Mouse (Mus musculus) megakaryocyte progenitor cell, adult 5-6 weeks (primary cell): Measurements from ENCODE around the gene Adgrv1. TPM values are rescaled to one million over a fixed set of nuclear protein-coding genes. Genes with fewer than 3 reads are reported as not detected.

ENCODE experiments used
- ATAC-seq: replicated peaks from 2 replicates; pipeline ENCODE4 v1.8.0; 2016; ENCODE audit warnings: mild to moderate bottlenecking, moderate TSS enrichment, inconsistent platforms; ENCODE audit not compliant: poor library complexity
- total RNA-seq, 2 experiments: library from RNA; stranded (forward) in 1 of 2; stranded (reverse) in 1 of 2; fragments of 157-497, 149-512 nt in 1 of 2; fragments of 200-1000 nt in 1 of 2; gene quantifications; 2 replicates each; pipeline versions ENCODE4 v1.2.3 to v1.2.4; 2015 to 2017

Gene Adgrv1
- total RNA-seq, 2 experiments from 2014 or later = not detected

DNA sequence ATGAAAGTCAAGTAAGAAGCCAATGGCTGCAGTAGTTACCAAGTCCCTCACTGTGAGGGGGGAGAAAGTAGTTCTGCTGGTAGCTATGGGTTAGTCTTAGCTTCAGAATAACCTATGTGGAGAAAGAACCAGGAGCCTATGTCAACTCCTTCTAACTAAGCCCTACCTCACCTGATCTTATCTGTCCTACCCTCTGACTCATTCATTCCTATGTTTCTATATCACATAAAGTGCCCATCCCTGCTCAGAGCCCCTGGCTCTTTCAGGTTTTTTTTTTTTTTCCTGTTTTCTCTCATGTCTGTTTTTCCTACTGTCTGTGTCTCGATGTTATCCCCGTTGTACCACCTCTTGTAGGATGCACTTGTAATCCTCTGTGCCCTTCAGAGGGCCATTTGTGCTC, 536.5 kb downstream of the Adgrv1 start:
- ATAC-seq = no peak

DNA sequence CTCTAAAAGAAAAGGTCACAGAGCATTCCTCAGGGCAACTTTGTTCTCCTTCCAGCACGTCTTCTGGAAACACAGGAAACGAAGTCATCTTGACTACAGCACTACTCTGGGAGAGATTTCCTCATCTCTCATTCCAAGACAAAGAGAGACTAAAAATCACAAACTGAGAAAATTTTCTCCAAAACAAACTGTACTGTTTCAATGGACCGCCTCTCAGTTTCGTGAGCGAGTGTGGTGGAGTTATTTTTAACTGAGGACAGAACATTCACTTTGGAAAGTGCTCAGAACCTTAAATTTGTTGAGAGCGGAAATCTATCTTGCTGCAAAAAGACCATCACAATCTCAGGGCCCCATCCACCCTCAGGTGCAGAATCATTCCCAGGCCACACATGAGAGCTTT, 538.4 kb downstream of the Adgrv1 start:
- ATAC-seq = no peak

DNA sequence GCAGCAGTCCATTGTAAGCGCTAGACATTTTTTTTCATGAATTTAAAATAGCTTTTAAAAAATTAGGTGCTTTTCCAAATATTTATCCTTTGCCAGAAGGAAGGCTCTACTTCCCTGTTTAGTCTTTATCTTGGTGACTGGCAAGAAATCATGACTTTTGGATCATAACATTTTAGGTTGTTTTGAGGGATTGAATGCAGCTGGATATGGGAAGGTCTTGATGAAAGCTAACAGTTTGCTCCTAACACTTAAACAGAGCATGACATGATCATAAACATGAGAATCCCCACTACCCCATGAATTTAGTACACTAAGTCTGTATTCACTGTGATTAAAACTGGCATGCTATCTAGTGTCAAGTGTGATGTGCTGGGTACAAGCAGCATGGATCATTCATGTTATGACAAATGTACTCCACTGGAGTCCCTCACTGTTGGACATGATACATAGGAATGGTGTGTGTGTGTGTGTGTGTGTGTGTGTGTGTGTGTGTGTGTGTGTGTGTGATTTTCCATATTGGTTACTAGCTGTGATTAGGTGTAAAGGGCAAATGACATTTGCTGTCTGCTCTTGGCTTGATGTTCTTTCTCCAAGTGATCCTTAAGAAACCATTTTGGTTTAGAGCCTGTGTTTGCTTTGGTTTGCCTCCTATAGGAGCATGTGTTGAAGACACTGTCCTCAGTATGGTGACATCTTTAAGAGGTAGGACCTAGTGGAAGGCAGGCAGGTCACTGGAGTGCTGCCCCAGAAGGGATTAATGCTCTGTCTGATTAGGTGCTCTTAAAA, 542.7 kb downstream of the Adgrv1 start:
- ATAC-seq = no peak

DNA sequence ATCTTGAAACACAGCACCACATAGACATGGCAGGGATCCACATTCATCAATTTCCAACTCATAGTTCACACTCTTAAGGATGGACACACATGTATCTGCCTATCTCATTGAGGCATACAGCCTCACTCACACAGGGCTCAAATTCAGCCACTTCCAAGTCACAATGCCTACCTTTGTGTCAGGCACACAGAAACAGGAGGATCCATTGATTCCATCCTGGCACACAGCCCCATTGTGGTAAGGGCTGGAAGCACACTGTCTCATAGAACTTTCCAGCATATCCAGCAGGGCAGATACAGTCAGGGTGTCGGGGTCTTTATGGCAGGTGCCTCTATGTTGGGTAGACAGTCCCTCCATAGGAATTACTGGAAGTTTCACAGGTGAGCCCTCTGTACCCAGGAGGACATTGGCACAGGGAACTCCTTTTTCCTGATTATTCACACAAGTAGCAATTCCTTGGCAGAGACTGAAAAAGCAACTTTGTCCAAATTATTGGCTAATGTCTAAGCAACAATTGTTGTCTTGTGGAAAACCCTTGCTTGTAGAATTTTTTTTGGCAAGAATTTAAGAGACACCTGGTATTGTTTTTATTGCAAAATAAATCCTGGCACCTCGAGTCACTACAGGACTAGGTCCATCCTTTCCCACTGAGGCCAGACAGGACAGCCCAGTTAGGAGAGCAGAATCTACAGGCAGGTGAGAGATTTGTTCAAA, 545.8 kb downstream of the Adgrv1 start:
- no peak for ATAC-seq

DNA sequence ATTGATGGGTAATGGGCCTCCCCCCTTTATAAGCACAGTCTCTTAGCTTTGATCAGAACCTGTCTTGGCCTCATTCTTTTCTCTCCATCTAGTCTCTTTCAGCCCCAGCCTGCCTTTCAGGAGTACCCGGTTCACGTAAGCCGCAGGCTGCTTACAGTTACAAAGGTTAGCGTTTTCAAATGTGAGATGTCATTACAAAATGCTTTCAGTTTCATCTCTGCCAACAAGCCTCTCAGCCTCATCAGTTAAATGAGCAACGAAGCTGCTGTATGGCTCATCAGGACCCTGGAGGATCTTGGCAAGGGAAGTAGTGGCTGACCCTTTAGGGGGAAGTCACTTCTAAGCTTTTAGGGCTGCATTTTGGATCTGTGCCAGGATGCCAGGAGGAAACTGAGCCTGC, 560.7 kb downstream of the Adgrv1 start:
- no peak for ATAC-seq

DNA sequence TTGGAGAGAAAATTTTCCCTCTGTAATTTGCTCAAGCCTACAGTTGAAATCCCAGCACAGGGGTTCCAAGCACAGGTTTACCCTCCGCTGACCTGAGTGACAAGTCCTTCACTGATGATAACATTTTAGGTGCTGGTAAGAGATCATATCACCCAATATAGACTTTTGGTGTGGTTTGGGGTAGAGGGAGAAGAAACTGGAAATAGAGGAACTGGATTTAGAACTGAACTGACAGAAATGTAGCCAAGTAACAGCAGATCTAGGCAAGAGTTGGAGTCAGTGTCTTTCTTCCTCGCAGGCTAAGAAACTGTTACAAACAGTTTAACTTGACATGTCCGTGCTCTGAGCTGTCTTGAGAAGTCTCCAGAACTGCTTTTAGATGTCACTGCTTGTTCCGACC, 581.5 kb downstream of the Adgrv1 start:
- peak; percentile 53 for ATAC-seq

DNA sequence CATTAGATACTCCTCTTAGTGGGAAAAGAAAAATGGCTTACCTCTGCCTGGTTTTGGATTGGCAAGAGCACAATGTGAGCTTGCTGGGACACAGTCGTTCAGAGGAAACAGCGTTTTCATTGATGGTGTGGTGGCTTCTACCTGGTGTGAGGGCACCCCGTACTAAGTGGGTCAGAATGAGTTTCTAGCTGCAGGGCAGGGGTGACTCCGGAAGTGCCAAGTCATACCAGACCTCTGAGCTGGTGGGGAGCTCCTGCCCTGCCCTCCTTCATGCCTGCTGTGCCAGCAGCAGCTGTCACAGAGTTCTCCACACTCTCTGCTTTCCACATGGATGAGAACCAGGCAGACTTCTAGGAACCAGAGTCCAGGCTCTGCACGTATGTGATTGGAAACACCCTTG, 582.0 kb downstream of the Adgrv1 start:
- ATAC-seq = peak; percentile 70

DNA sequence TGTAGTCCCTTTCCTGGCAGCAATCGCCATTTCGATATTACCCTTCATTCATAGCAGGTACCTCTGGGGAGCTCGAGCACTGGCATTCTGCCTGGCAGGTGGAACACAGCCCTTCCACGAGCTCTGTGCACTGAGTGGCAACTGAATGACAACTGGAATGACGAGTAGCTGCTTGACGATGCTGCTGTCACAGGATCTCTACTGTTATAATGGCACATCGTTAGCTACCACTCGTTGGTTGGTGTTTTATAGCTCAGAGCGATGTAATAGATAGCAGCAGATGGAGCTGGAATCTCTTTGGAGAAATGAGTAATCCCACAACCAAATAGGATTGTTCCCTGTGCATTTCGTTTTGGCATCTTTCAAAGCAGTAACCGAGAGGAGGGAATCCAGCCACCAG, 587.6 kb downstream of the Adgrv1 start:
- no peak for ATAC-seq

Other genes starting within 250 kb of the Adgrv1 start
- gene Lysmd3, start 24.5 kb upstream of the Adgrv1 start, total RNA-seq (2015) = 21.0 and 24.8 TPM in 2 replicates
- gene Lysmd3, start 24.5 kb upstream of the Adgrv1 start, total RNA-seq (2017) = 13.5 and 17.7 TPM in 2 replicates
- gene Polr3g, start 77.9 kb upstream of the Adgrv1 start, total RNA-seq (2015) = 12.6 and 17.9 TPM in 2 replicates
- gene Polr3g, start 77.9 kb upstream of the Adgrv1 start, total RNA-seq (2017) = 24.9 and 34.4 TPM in 2 replicates
- 3.8 and 4.9 TPM in 2 replicates for gene Mblac2, start 78.2 kb upstream of the Adgrv1 start, total RNA-seq (2015)
- 2.3 and 4.1 TPM in 2 replicates for gene Mblac2, start 78.2 kb upstream of the Adgrv1 start, total RNA-seq (2017)
- gene Cetn3, start 149.9 kb upstream of the Adgrv1 start, total RNA-seq (2015) = 207 and 221 TPM in 2 replicates
- 388 and 505 TPM in 2 replicates for gene Cetn3, start 149.9 kb upstream of the Adgrv1 start, total RNA-seq (2017)